Mouse (Mus musculus) hindbrain, postnatal 0 days (tissue): ENCODE measurements around the gene Ppm1b. TPM values are rescaled to one million over a fixed set of nuclear protein-coding genes. Genes with fewer than 3 reads are reported as not detected.

Source experiments
- ATAC-seq: fragments of 200-750 bp; cut with Nextera tagmentation; 2 replicates; pipeline ENCODE4 v1.8.0; 2017; ENCODE audit warnings: mild to moderate bottlenecking, moderate TSS enrichment, moderate library complexity
- DNase-seq: peaks from one replicate; pipeline ENCODE4 v3.0.0-alpha.2; 2015; ENCODE audit warnings: low spot score
- H3K27ac ChIP-seq: fragments of 300-500 bp; sonication (generic); 2 replicates; pipeline ENCODE4 v1.5.1; 2014; ENCODE audit warnings: mild to moderate bottlenecking
- H3K27me3 ChIP-seq: fragments of 300-500 bp; sonication (generic); 2 replicates; pipeline ENCODE4 v1.6.1; 2014; ENCODE audit warnings: low read length, mixed read lengths; ENCODE audit not compliant: insufficient read depth
- H3K36me3 ChIP-seq: fragments of 300-500 bp; sonication (generic); 2 replicates; pipeline ENCODE4 v1.6.1; 2014; ENCODE audit warnings: low read length, mixed read lengths; ENCODE audit not compliant: insufficient read depth
- H3K4me1 ChIP-seq: fragments of 300-500 bp; sonication (generic); 2 replicates; pipeline ENCODE4 v1.6.1; 2014; ENCODE audit warnings: antibody characterized with exemption, low read length, mixed read lengths; ENCODE audit not compliant: insufficient read depth
- H3K4me2 ChIP-seq: fragments of 300-500 bp; sonication (generic); 2 replicates; pipeline ENCODE4 v1.6.1; 2014; ENCODE audit warnings: low read depth, mild to moderate bottlenecking, low read length, moderate library complexity, mixed read lengths
- H3K4me3 ChIP-seq: fragments of 300-500 bp; sonication (generic); 2 replicates; pipeline ENCODE4 v1.5.1; 2014; ENCODE audit warnings: low read length
- H3K9ac ChIP-seq: fragments of 300-500 bp; sonication (generic); replicated peaks from 2 replicates; pipeline ENCODE4 v1.6.1; 2014; ENCODE audit warnings: mild to moderate bottlenecking, low read length, moderate library complexity, mixed read lengths
- H3K9me3 ChIP-seq: fragments of 300-500 bp; sonication (generic); 2 replicates; pipeline ENCODE4 v1.6.1; 2016; ENCODE audit warnings: low read length, mixed read lengths
- CTCF ChIP-seq: IDR thresholded peaks from 2 replicates; pipeline ENCODE4 v1.5.1; 2016; ENCODE audit warnings: antibody characterized with exemption, control low read depth, low read depth
- WGBS: fragments of 180-500 bp; shearing (Covaris S2); extraction: QIAGEN DNeasy Blood & Tissue Kit; methylation state at CpG from one replicate; pipeline ENCODE4 v1.1.7; 2014; 5-methylcytosine and 5-hydroxymethylcytosine counted together
- polyA plus RNA-seq: library from polyadenylated mRNA; unstranded; fragments of >200 nt; fragmentation: Nextera tagmentation; extraction: Ambion mirVana; gene quantifications from 2 replicates; pipeline ENCODE4 v1.2.1, GENCODE M21; 2015
- total RNA-seq: library from RNA; depleted of rRNA; stranded (reverse); fragments of >200 nt; gene quantifications from 2 replicates; pipeline ENCODE4 v1.2.3, GENCODE M21; 2014

The Ppm1b gene
- total and polyA plus RNA-seq, 2 experiments from 2014 or later = 49.1 to 61.8 TPM

GRCm38 (mm10) chr17:85048379-85048778 is 91.8 kb downstream of the Ppm1b start:
- no peaks in the 10 kb centered on the region for H3K27me3 ChIP-seq
- H3K4me1 ChIP-seq = no peaks in the 10 kb centered on the region
- WGBS = 94% methylated on average over 5 of the region's 5 CpGs
- H3K4me2 ChIP-seq = no peak overlapping the region
- no peak overlapping the region for H3K27ac ChIP-seq
- no peaks in the 10 kb centered on the region for H3K9me3 ChIP-seq
- H3K4me3 ChIP-seq = no peak overlapping the region
- DNase-seq = no peak
- no peak for TF ChIP-seq CTCF
- H3K36me3 ChIP-seq = no peaks in the 10 kb centered on the region
- no peak overlapping the region for H3K9ac ChIP-seq
- ATAC-seq = no peak

DNA sequence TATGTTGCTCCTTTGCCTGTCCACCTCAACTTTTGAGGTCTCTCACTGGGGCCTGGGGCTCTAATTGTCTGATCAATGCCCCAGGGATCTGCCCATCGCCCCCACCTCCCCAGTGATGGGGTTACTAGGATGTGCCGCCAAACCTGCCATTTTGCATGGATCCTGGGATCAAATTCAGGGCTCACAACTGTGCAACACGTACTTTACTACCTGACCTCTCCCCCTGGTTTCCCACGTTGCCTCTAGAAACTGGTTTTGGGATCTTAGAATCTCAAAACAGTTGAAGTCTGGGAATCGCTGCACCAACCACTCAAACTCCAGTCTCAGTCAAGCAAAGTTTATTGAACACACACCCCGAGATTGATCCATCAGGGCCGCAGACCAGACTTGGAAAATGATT is 101.7 kb downstream of the Ppm1b start:
- no peak overlapping the region for H3K9ac ChIP-seq
- no peaks in the 10 kb centered on the region for H3K9me3 ChIP-seq
- no peaks in the 10 kb centered on the region for H3K4me1 ChIP-seq
- no peak overlapping the region for H3K4me2 ChIP-seq
- WGBS = 93% methylated on average over 7 of the region's 7 CpGs
- 0 out of 2 replicates have a peak, but pooled peaks cover 7% of the 10 kb centered on the region for H3K36me3 ChIP-seq
- no peak overlapping the region for H3K27ac ChIP-seq
- H3K27me3 ChIP-seq = no peaks in the 10 kb centered on the region
- no peak for TF ChIP-seq CTCF
- DNase-seq = no peak
- no peak for ATAC-seq
- H3K4me3 ChIP-seq = no peak overlapping the region

DNA sequence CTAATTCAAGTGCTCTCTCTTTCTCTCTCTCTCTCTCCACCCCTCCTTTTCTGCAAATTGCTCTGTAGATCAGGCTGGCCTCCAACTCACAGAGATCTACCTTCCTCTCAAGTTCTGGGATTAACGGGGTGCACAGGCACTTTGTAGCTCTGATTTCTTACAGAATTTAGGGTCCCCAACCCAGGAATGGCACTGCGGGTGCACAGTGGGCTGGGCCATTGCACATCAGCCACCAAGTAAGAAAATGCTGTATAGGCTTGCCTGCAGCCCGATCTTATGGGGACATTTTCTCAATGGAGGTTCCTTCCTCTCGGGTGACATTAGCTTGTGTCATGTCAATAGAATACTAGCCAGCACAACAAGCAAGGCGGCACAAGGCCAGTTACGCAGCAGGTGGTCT is 102.6 kb downstream of the Ppm1b start:
- Histone ChIP-seq H3K9me3 (no peaks in the 10 kb centered on the region), H3K9ac (no peak overlapping the region), H3K27ac (no peak overlapping the region), H3K27me3 (no peaks in the 10 kb centered on the region), H3K36me3 (peaks cover 13% of the 10 kb centered on the region; the same call in 1 of the 2 replicates), H3K4me1 (no peaks in the 10 kb centered on the region), H3K4me2 (no peak overlapping the region), H3K4me3 (no peak overlapping the region)
- no peak for DNase-seq
- no peak for TF ChIP-seq CTCF
- no peak for ATAC-seq
- 89% methylated on average over 6 of the region's 6 CpGs for WGBS

GRCm38 (mm10) chr17:85063560-85063959 is 107.0 kb downstream of the Ppm1b start:
- Histone ChIP-seq H3K9ac (no peak overlapping the region), H3K4me1 (no peaks in the 10 kb centered on the region), H3K27me3 (no peaks in the 10 kb centered on the region), H3K27ac (no peak overlapping the region), H3K36me3 (peaks cover 40% of the 10 kb centered on the region), H3K4me3 (no peak overlapping the region), H3K9me3 (no peaks in the 10 kb centered on the region), H3K4me2 (no peak overlapping the region)
- no peak for TF ChIP-seq CTCF
- DNase-seq (no peak), ATAC-seq (no peak)
- 90% methylated on average over 7 of the region's 7 CpGs for WGBS

GRCm38 (mm10) chr17:85067331-85067730 is 110.8 kb downstream of the Ppm1b start:
- no peak for TF ChIP-seq CTCF
- no peak for DNase-seq
- H3K4me3 ChIP-seq = no peak overlapping the region
- 87% methylated on average over 7 of the region's 7 CpGs for WGBS
- no peak overlapping the region for H3K9ac ChIP-seq
- no peak overlapping the region for H3K4me2 ChIP-seq
- no peak for ATAC-seq
- no peaks in the 10 kb centered on the region for H3K9me3 ChIP-seq
- no peaks in the 10 kb centered on the region for H3K4me1 ChIP-seq
- H3K27me3 ChIP-seq = no peaks in the 10 kb centered on the region
- no peak overlapping the region for H3K27ac ChIP-seq
- peaks cover 70% of the 10 kb centered on the region for H3K36me3 ChIP-seq

DNA sequence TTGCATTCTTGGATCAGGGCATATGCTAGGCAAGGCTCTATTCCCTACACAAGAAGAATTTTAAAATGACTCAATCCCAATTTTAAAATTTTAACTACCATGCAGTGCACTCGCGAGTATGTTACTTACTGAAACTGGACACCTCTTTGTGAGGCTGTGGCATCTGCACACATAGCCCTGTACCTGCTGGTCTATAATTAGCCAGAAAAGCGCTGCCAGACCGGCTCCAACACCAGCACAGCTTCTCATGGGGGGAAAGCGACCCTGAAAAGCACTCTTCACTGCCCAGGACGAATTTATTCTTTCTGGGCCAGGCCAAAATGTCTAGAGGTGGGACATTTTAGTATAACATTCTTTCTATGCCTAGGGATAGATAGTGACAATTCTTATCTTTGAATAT is 114.1 kb downstream of the Ppm1b start:
- WGBS = 89% methylated on average over 6 of the region's 6 CpGs
- ATAC-seq = no peak
- Histone ChIP-seq H3K4me3 (no peak overlapping the region), H3K9ac (no peak overlapping the region), H3K36me3 (peaks cover 49% of the 10 kb centered on the region), H3K4me1 (no peaks in the 10 kb centered on the region), H3K9me3 (no peaks in the 10 kb centered on the region), H3K27me3 (no peaks in the 10 kb centered on the region), H3K27ac (no peak overlapping the region), H3K4me2 (no peak overlapping the region)
- no peak for TF ChIP-seq CTCF
- no peak for DNase-seq

DNA sequence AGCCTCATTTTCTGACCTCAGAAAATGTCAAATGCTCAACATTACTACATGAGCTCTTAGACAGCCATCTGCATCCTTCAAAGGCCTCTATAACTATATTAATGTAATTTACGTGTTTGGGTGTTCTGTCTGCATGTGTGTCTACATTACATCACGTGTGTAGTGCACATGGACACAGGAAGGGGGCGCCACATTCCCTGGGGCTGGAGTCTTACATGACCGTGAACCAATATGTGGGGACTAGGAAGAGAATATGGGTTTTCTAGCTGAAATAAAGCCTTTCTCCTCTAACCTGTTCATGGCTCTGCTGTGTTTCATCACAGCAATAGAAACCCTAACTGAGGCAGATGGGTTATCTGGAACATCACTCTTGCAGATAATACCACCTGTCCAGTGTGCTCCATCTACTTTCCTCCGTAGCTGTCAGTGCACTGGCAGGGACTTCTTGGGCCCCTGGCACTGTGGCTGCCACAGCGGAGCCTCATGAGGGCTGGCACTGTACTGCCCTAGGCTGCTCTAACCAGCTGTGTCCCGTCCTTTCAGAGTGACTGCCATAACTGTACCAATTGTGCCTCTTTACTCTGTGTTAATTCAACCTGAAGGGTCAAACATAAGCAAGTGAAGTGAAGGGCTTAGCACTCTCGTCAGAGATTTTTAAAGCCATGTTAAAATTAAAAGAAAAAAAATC is 114.7 kb downstream of the Ppm1b start:
- WGBS = 85% methylated on average over 8 of the region's 8 CpGs
- peaks cover 48% of the 10 kb centered on the region for H3K36me3 ChIP-seq
- no peak overlapping the region for H3K4me2 ChIP-seq
- no peak for ATAC-seq
- peak; percentile 46 for TF ChIP-seq CTCF
- H3K4me3 ChIP-seq = no peak overlapping the region
- no peaks in the 10 kb centered on the region for H3K27me3 ChIP-seq
- no peak overlapping the region for H3K9ac ChIP-seq
- DNase-seq = no peak
- H3K27ac ChIP-seq = no peak overlapping the region
- H3K9me3 ChIP-seq = no peaks in the 10 kb centered on the region
- no peaks in the 10 kb centered on the region for H3K4me1 ChIP-seq
